Mouse (Mus musculus): ENCODE measurements around the gene Nxt1. TPM values are rescaled to one million over a fixed set of nuclear protein-coding genes. Genes with fewer than 3 reads are reported as not detected.

Gene Nxt1
- total RNA-seq, 1 experiment: 62.9 TPM

- no peaks in the 10 kb centered on the region for H3K9me3 ChIP-seq (ENCODE audit: control insufficient read depth, insufficient read depth, low read depth, low read length)
- H3K36me3 ChIP-seq (ENCODE audit: control insufficient read depth, insufficient read depth, low read length, poor library complexity, severe bottlenecking): peaks cover 12% of the 10 kb centered on the region
- no peak overlapping the region for H3K4me3 ChIP-seq (ENCODE audit: insufficient read depth in 1 of 2, low read depth in 1 of 2, low read length in 2 of 2, poor library complexity in 1 of 2, severe bottlenecking in 1 of 2)
- H3K9ac ChIP-seq (ENCODE audit: insufficient read depth, low read depth, low read length, poor library complexity, severe bottlenecking): no peak overlapping the region
- TF ChIP-seq ZC3H11A (IDR thresholded peaks at IDR 0.05; ENCODE audit: borderline replicate concordance, low read depth, low read length) (no peak), ZNF384 (IDR thresholded peaks at IDR 0.05; ENCODE audit: low read depth, low read length) (no peak), MAFK (IDR thresholded peaks at IDR 0.05; ENCODE audit: insufficient read depth, low read depth, low read length) (no peak), HCFC1 (IDR thresholded peaks at IDR 0.05; ENCODE audit: borderline replicate concordance, insufficient read depth, low read length) (no peak), CHD2 (IDR thresholded peaks at IDR 0.05; ENCODE audit: low read depth, low read length) (no peak)
- no peak overlapping the region for H3K27ac ChIP-seq (ENCODE audit: insufficient read depth, low read depth, low read length, poor library complexity, severe bottlenecking)
- DNase-seq (ENCODE audit: low read depth, low spot score): no peak
- in situ Hi-C loops (cut with MboI; ENCODE audit: low sequenced_read_pairs in 2 of 2, unreplicated experiment in 2 of 2): no loop called here
- peaks cover 4 to 5% of the 10 kb centered on the region in 2 experiments; a peak in 3 of 4 replicates for H3K4me1 ChIP-seq (ENCODE audit: control insufficient read depth in 2 of 2, insufficient read depth in 2 of 2, low read length in 2 of 2, poor library complexity in 1 of 2)
Measured at GRCm38 (mm10) chr2:148683031-148683430, 10.6 kb downstream of the Nxt1 start.

GRCm38 (mm10) chr2:148684972-148685371 lies 12.6 kb downstream of the Nxt1 start:
- in situ Hi-C loops (cut with MboI; ENCODE audit: low sequenced_read_pairs in 2 of 2, unreplicated experiment in 2 of 2): no loop called here
- Histone ChIP-seq H3K4me3 (ENCODE audit: insufficient read depth in 1 of 2, low read depth in 1 of 2, low read length in 2 of 2, poor library complexity in 1 of 2, severe bottlenecking in 1 of 2) (no peak overlapping the region), H3K9ac (ENCODE audit: insufficient read depth, low read depth, low read length, poor library complexity, severe bottlenecking) (no peak overlapping the region), H3K4me1 (ENCODE audit: control insufficient read depth in 2 of 2, insufficient read depth in 2 of 2, low read length in 2 of 2, poor library complexity in 1 of 2) (peaks cover 0 to 4% of the 10 kb centered on the region in 2 experiments; a peak in 2 of 4 replicates), H3K27ac (ENCODE audit: insufficient read depth, low read depth, low read length, poor library complexity, severe bottlenecking) (no peak overlapping the region), H3K36me3 (ENCODE audit: control insufficient read depth, insufficient read depth, low read length, poor library complexity, severe bottlenecking) (peaks cover 14% of the 10 kb centered on the region), H3K9me3 (ENCODE audit: control insufficient read depth, insufficient read depth, low read depth, low read length) (no peaks in the 10 kb centered on the region)
- no peak for DNase-seq (ENCODE audit: low read depth, low spot score)
- TF ChIP-seq ZC3H11A (IDR thresholded peaks at IDR 0.05; ENCODE audit: borderline replicate concordance, low read depth, low read length) (no peak), HCFC1 (IDR thresholded peaks at IDR 0.05; ENCODE audit: borderline replicate concordance, insufficient read depth, low read length) (no peak), CHD2 (IDR thresholded peaks at IDR 0.05; ENCODE audit: low read depth, low read length) (no peak), ZNF384 (IDR thresholded peaks at IDR 0.05; ENCODE audit: low read depth, low read length) (no peak), MAFK (IDR thresholded peaks at IDR 0.05; ENCODE audit: insufficient read depth, low read depth, low read length) (no peak)

- Histone ChIP-seq H3K36me3 (ENCODE audit: control insufficient read depth, insufficient read depth, low read length, poor library complexity, severe bottlenecking) (peaks cover 17% of the 10 kb centered on the region), H3K9me3 (ENCODE audit: control insufficient read depth, insufficient read depth, low read depth, low read length) (no peaks in the 10 kb centered on the region), H3K4me3 (ENCODE audit: insufficient read depth in 1 of 2, low read depth in 1 of 2, low read length in 2 of 2, poor library complexity in 1 of 2, severe bottlenecking in 1 of 2) (no peak overlapping the region), H3K4me1 (ENCODE audit: control insufficient read depth in 2 of 2, insufficient read depth in 2 of 2, low read length in 2 of 2, poor library complexity in 1 of 2) (peaks cover 0 to 4% of the 10 kb centered on the region in 2 experiments; a peak in 2 of 4 replicates), H3K27ac (ENCODE audit: insufficient read depth, low read depth, low read length, poor library complexity, severe bottlenecking) (no peak overlapping the region), H3K9ac (ENCODE audit: insufficient read depth, low read depth, low read length, poor library complexity, severe bottlenecking) (no peak overlapping the region)
- in situ Hi-C loops (cut with MboI; ENCODE audit: low sequenced_read_pairs in 2 of 2, unreplicated experiment in 2 of 2): no loop called here
- DNase-seq (ENCODE audit: low read depth, low spot score): no peak
- TF ChIP-seq HCFC1 (IDR thresholded peaks at IDR 0.05; ENCODE audit: borderline replicate concordance, insufficient read depth, low read length): no peak
- no peak for TF ChIP-seq MAFK (IDR thresholded peaks at IDR 0.05; ENCODE audit: insufficient read depth, low read depth, low read length)
- TF ChIP-seq ZC3H11A (IDR thresholded peaks at IDR 0.05; ENCODE audit: borderline replicate concordance, low read depth, low read length): no peak
- TF ChIP-seq ZNF384 (IDR thresholded peaks at IDR 0.05; ENCODE audit: low read depth, low read length): no peak
- TF ChIP-seq CHD2 (IDR thresholded peaks at IDR 0.05; ENCODE audit: low read depth, low read length): no peak
Measured at GRCm38 (mm10) chr2:148685709-148686108, 13.3 kb downstream of the Nxt1 start.

- peaks cover 0 to 2% of the 10 kb centered on the region in 2 experiments; a peak in 2 of 4 replicates for H3K4me1 ChIP-seq (ENCODE audit: control insufficient read depth in 2 of 2, insufficient read depth in 2 of 2, low read length in 2 of 2, poor library complexity in 1 of 2)
- no peak for DNase-seq (ENCODE audit: low read depth, low spot score)
- H3K9ac ChIP-seq (ENCODE audit: insufficient read depth, low read depth, low read length, poor library complexity, severe bottlenecking): no peak overlapping the region
- TF ChIP-seq ZC3H11A (IDR thresholded peaks at IDR 0.05; ENCODE audit: borderline replicate concordance, low read depth, low read length) (no peak), MAFK (IDR thresholded peaks at IDR 0.05; ENCODE audit: insufficient read depth, low read depth, low read length) (no peak), CHD2 (IDR thresholded peaks at IDR 0.05; ENCODE audit: low read depth, low read length) (no peak), HCFC1 (IDR thresholded peaks at IDR 0.05; ENCODE audit: borderline replicate concordance, insufficient read depth, low read length) (no peak), ZNF384 (IDR thresholded peaks at IDR 0.05; ENCODE audit: low read depth, low read length) (no peak)
- peaks cover 23% of the 10 kb centered on the region for H3K36me3 ChIP-seq (ENCODE audit: control insufficient read depth, insufficient read depth, low read length, poor library complexity, severe bottlenecking)
- no peak overlapping the region for H3K27ac ChIP-seq (ENCODE audit: insufficient read depth, low read depth, low read length, poor library complexity, severe bottlenecking)
- no peak overlapping the region for H3K4me3 ChIP-seq (ENCODE audit: insufficient read depth in 1 of 2, low read depth in 1 of 2, low read length in 2 of 2, poor library complexity in 1 of 2, severe bottlenecking in 1 of 2)
- H3K9me3 ChIP-seq (ENCODE audit: control insufficient read depth, insufficient read depth, low read depth, low read length): no peaks in the 10 kb centered on the region
- in situ Hi-C loops (cut with MboI; ENCODE audit: low sequenced_read_pairs in 2 of 2, unreplicated experiment in 2 of 2): no loop called here
Measured at GRCm38 (mm10) chr2:148686862-148687261, 14.5 kb downstream of the Nxt1 start.

- no peak overlapping the region for H3K9ac ChIP-seq (ENCODE audit: insufficient read depth, low read depth, low read length, poor library complexity, severe bottlenecking)
- H3K9me3 ChIP-seq (ENCODE audit: control insufficient read depth, insufficient read depth, low read depth, low read length): no peaks in the 10 kb centered on the region
- H3K4me1 ChIP-seq (ENCODE audit: control insufficient read depth in 2 of 2, insufficient read depth in 2 of 2, low read length in 2 of 2, poor library complexity in 1 of 2): no peaks in the 10 kb centered on the region
- TF ChIP-seq CHD2 (IDR thresholded peaks at IDR 0.05; ENCODE audit: low read depth, low read length) (no peak), MAFK (IDR thresholded peaks at IDR 0.05; ENCODE audit: insufficient read depth, low read depth, low read length) (no peak), ZNF384 (IDR thresholded peaks at IDR 0.05; ENCODE audit: low read depth, low read length) (no peak), HCFC1 (IDR thresholded peaks at IDR 0.05; ENCODE audit: borderline replicate concordance, insufficient read depth, low read length) (no peak), ZC3H11A (IDR thresholded peaks at IDR 0.05; ENCODE audit: borderline replicate concordance, low read depth, low read length) (no peak)
- H3K4me3 ChIP-seq (ENCODE audit: insufficient read depth in 1 of 2, low read depth in 1 of 2, low read length in 2 of 2, poor library complexity in 1 of 2, severe bottlenecking in 1 of 2): no peak overlapping the region
- peaks cover 23% of the 10 kb centered on the region for H3K36me3 ChIP-seq (ENCODE audit: control insufficient read depth, insufficient read depth, low read length, poor library complexity, severe bottlenecking)
- no peak for DNase-seq (ENCODE audit: low read depth, low spot score)
- in situ Hi-C loops (cut with MboI; ENCODE audit: low sequenced_read_pairs in 2 of 2, unreplicated experiment in 2 of 2): no loop called here
- H3K27ac ChIP-seq (ENCODE audit: insufficient read depth, low read depth, low read length, poor library complexity, severe bottlenecking): no peak overlapping the region
Measured at GRCm38 (mm10) chr2:148687971-148688370, 15.6 kb downstream of the Nxt1 start.

Data from ES-E14 (cell line).